Mouse (Mus musculus): ENCODE measurements at regions not wholly inside any gene's neighbourhood (a gene's known extent, or its start where the extent isn't known, plus 50 kb on each side); places are given as distances from the start of the nearest gene placed in this dataset.

DNA sequence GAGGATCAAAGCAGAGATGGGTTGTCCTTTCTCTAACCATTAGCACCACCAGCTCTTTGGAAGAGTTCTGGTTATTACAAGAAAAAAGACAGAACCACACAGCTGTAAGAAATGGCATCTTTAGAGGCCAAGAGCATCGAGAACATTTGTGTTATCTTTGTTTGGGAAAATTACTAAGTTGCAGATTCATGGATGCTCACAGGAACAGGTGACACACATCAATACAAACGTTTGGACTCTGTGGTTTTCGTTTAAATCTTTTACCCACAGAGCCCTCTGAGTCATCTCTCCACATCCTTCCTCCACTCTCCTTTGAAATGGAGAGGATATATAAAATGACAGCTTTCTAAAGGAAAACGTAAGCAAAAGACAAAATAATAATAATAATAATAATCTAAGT is 184.5 kb upstream of the Ppargc1a start:
- no peak for DNase-seq

DNA sequence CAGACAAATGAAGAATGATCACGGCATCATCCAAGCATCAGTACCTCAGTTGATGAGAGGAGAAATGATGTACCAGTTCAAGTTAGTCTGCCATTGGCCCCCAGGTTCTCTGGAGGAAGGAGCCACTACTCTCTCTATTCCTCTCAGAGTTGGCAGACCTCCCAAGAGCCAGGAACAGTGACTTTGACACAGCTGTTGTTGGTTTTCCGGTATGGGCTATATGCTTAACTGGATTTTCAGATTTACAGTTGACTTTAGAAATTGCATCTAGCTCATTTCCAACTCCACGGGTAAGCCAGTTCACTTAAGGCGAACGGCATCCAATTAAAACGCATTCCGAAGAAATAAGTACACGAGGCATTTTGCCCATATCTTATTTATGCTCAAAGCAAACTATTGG is 182.9 kb upstream of the Ppargc1a start:
- no peak for DNase-seq

DNA sequence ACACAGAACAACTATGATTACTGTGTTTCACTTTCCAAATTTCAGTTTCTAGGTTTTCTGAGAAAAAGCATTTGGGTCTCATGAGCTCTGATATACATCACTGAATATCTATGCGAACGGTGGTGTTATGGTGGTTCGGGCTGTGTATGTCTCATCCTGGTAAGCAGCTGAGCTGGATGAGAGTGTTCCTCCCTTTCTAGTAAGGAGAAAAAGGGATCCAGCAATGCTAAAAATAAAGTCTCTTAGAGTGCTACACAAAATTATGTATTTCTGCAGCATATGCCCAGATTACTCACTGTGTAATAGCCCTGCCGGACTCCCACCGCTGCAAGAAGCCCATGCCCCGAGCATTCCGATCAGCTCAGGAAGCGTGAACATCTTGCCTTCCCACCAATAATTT is 173.4 kb upstream of the Ppargc1a start:
- no peak for DNase-seq

DNA sequence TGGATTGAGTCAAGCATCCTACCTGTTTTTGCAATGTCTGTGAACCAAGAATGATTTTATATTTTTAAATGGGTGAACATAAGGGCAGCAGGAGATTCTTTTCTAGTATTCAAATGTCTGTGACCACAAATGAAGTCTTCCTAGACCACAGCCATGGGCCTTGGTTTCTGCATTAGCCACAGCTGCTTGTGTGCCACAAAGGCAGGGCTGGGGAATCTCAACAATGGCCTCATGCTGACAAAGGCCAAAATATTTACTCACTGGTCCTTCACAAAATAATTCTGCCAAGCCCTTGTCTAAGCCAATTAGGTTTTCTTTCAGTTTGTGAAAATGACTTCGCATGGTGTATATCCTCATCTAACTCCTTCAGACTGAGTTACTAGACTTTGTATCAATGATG is 162.7 kb upstream of the Ppargc1a start:
- no peak for DNase-seq

DNA sequence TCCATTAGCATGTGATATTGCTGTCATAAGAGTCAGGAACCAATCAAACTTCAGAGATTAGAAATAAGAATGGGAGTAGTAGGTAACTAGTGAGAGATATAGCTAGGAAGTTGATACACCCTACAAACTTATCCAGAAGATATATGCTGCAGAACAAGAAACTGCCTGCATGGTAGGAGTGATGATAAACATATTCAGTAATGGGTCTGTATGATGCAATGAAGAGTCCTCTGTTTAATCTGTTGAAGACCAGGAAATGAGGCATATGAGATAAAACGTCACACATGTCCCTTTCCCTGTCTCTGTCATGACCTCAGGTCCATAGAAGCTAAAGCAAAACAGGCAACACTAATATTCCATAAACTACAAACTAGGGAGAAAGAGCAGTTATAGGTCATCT is 162.2 kb upstream of the Ppargc1a start:
- DNase-seq = no peak

DNA sequence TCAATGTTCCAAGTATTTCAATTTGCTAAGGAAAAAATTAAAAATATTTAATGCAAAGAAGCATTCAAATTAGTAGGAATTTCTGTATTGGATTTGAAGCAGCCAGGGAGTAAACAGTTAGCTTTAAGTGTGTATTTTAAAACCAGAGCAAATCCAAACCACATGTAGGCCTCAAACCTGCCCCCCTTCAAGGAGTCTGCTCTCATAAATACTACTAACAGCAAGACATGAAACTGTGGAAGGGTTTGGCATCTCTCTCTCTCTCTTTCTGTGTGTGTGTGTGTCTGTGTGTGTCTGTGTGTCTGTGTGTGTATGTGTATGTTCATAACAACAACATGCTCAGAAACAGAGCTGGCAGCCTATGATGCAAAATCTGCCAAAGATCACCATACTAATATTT is 159.2 kb upstream of the Ppargc1a start:
- no peak for DNase-seq

DNA sequence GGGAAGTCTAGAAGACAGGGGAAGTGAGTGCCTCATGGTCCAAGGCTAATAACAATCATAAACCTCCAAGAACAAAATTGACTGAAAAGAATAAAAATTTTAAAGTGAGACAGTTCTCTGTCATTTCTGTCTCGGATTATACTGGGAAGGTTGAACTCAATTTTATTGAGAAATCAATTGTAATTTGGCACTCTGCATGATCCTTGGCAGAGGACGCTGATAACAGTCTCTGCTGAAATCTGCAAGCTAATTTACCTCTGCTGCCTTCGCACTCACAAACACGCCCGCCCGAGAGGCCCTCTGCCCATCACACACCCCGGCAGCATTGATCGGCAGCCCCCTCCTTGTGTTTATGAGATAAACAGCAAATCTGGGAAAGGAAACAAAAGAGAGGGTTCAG is 151.4 kb upstream of the Ppargc1a start:
- no peak for DNase-seq

DNA sequence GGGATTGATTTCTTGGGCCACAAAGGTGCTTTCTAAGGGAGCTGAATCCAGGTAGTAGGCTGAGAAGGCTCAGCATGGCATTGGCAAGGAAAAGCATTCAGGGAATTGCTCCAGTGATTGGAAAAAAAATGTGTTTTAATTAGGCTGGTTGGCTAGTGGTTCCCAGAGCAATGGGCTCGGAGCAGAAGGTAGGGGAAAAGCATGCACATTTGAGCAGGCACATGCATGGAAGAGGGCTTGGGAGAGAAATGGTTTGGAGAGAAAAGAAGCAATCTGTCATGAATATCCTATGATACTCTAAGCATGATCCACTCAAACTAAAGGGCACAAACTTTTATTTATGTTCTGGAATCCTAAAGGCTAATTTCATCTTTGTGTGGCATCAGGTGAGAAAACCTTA is 150.9 kb upstream of the Ppargc1a start:
- no peak for DNase-seq

DNA sequence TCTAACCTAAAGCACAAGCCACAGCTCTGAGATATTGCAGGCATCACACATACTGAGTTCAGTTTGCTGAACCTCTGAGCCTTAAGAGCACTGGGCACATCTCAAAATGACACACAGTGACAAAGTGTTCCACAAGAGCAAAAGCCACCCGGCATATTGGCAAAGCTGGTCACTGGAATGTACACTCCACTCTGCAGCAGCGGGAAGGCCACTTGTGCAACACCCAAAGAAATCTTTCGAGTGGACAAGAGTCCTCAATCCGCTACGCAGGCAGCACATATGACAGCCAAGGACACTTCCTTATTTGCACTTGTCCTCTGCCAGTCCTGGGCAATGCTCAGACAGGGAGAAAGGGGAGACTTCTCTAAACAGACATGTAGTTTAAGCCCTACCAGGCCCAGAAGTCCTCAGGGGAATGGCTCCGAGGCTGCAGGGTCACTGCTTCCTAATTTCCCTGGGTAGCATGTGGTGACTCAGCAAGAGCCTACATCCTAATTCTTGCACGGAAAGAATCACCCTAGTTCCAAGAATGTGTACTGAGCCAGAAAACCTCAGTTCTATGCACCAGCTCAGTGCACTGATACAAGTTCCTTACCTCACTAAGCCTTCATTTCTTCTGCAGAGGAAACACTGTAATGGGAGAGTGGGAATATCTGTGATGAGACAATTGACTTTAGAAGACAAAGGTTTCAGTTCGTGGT is 144.5 kb upstream of the Ppargc1a start:
- DNase-seq = no peak

DNA sequence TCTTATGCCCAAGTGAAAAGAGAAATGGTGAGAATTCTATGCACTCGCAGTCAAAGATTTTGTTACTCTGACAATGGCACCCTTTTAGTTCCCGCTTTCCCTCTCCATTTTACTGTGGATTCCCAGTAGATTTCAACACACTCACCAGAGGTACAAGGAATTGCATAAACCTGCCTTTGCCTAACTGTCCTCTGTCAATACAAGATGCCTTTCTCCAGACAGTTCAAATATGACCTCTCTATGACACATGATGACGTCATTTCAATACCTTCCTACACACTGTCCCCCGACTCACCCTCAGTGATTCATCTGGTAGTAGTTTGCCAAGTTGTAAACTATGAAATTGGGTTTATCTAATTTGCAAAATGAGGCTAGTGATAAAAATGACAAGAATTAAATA is 143.1 kb upstream of the Ppargc1a start:
- no peak for DNase-seq

DNA sequence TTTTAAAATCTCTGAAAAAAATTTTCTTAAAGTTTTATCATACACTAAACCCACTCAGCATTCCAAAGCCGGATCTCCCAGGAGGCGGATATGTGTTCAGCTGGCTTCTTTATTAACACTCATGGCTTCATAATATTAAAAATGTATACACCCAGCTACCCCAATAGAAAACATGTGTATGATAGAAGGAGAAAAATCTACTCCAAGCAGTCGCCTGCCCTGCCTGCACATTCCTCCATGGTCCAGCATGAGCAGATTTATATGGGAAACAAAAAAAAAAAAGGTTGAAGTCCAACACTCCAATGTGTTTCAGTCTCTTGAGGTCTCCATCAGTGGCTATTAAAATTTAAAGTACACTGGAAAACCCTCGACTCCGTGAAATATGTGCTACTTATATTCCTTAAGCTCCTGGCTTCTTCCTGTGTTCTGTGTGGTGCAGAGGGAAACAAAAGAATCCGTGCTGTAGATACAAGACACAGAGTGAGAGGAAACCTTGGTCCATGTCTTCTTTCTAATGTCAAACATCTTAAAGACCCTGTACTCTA is 142.0 kb upstream of the Ppargc1a start:
- DNase-seq = no peak

DNA sequence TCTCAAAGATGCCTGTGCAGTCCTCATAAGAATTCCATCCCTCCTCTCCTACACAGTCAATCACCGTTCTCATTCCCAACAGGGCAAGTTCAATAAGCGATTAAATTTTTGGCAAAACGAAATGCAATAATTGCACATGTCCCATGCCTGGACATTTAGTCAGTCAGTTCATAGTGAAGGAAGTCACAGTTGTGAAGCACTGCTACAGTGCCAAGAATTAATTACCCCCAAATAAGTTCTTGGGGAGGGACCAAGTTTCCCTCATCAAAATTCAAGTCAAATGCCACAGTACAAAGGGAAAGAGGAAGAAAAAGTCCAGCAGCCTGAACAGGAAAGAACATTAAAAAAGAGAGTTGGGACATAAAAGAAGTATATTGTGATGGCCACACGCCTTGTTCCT is 112.4 kb upstream of the Ppargc1a start:
- DNase-seq = no peak

DNA sequence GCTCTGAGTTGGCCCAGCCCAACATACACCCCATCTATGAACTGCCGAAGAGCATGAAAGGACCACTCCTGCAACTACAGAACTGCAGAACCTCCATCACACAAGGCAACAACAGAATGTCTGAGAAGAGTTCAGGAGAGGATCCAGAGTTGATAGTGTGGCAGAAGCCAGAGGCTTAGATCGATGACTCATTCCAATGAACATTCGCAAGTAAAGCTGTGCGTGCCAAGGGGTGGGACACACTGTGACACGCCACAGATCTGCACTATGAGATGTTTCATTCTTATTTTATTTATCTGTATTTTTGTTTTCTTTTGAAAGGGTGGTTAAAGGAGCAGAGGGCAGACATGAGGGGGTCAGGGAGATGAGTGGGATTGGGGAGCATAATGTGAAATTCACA is 103.7 kb upstream of the Ppargc1a start:
- no peak for DNase-seq

DNA sequence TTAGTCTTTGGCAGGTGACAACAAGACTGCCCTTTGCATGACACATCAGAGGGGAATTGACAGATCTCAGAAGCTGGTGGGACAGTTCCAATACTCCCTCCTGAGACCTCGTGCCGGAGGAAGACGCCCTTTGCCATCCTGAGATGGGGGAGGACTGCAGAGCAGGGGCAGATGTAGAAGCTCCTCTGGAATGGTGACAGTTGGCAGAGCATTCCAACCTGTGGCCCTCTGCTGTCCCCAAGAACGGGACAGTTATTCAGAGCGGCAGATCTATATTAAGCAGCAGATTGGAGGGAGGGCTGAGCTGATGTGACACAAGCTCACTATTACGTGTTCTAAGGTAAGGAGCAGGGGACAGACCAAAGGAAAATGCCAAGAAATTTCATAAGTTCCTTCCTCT is 97.7 kb upstream of the Ppargc1a start:
- DNase-seq = no peak

DNA sequence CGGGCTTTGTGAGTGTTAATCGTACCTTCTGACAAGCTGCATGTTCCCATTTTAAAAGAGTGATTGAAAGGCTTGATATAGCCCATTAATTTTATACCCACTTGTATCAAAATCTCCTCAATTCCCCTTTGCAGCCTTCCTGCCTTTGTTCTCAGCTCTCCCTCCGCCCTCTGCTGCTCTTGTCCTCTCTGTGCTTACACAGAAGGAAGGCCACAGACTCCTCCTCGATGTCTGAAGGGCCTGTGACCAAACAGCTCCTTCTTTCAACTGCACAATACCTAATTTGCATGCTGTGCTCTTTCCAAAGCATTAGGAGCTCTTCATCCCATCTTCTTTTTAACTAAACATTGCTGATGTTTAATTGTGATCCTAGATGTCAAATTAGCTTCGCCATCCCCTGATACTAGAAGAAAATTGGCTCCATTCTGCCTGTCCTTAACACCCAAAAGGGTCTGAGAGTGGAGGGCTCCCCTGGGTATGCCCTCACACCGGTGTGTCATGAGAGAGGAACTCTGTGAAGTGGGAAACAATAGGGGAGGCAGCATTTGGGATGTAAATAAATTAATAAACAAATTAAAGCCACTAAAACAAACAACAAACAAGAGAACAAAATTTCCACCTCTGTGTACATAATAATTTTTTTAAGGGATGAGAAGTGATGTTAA is 90.8 kb upstream of the Ppargc1a start:
- DNase-seq = no peak

DNA sequence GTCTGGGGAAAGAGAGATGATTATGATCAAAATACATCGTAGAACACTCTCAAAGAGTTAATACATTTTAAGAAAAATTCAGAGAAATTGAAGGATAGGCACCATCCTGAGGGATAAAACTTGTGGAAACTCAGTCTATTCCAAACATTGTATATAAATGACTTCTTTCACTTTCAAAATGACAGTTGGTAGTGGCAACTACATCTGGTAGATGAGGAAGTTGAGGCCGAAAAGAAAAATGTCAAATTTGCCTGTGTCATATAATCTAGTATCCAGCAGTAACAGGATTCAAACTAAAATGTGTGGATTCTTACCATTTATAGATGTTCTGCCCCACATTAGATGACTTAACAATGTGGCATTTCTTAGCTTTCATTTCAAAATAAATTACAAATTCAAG is 86.0 kb upstream of the Ppargc1a start:
- DNase-seq = no peak

DNA sequence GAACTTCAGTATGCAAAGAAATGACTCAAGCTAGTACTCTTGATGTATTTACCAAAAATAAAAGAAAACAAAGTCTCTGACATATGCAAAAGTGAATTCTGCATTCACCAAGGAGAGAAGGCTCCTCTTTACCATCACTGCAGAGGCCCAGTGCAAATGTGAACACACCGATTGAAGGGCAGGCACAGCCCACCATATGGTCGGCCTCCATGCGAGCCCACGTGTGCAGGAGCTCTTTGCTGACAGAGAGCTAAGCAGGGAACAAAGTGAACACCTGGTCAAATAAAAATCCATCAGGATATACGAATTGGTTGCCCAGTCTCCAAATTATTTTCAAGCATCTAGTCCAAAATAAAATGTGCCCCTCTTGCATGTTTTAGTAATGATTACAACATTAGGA is 56.9 kb upstream of the Ppargc1a start:
- no peak for DNase-seq

Measured in cerebellum, adult 8-10 months (tissue).